Mouse (Mus musculus): ENCODE data around the gene Alkbh1. TPM values are rescaled to one million over a fixed set of nuclear protein-coding genes. Genes with fewer than 3 reads are reported as not detected.

Gene Alkbh1
- polyA plus RNA-seq, 1 experiment: 10.8 TPM

GRCm38 (mm10) chr12:87421708-87422507 lies 21.9 kb downstream of the Alkbh1 start:
- TF ChIP-seq CTCF (IDR thresholded peaks at IDR 0.05; ENCODE audit: insufficient read depth, low read length): no peak
- no peak for TF ChIP-seq POLR2A (IDR thresholded peaks at IDR 0.05; ENCODE audit: borderline replicate concordance, extremely low read depth, low read depth, low read length)
- no peak for DNase-seq
- WGBS: 49% methylated on average over 5 of the region's 5 CpGs
- H3K4me1 ChIP-seq (ENCODE audit: control insufficient read depth, insufficient read depth, low read length): no peaks in the 10 kb centered on the region
- no peak overlapping the region for H3K4me3 ChIP-seq (replicated peaks; ENCODE audit: extremely low read depth, low read depth, low read length)

GRCm38 (mm10) chr12:87419974-87420485 lies 23.8 kb downstream of the Alkbh1 start:
- WGBS: 58% methylated on average over 12 of the region's 12 CpGs
- TF ChIP-seq POLR2A (IDR thresholded peaks at IDR 0.05; ENCODE audit: borderline replicate concordance, extremely low read depth, low read depth, low read length) (no peak), CTCF (IDR thresholded peaks at IDR 0.05; ENCODE audit: insufficient read depth, low read length) (no peak)

GRCm38 (mm10) chr12:87418921-87419320 lies 24.9 kb downstream of the Alkbh1 start:
- DNase-seq: no peak
- WGBS: 78% methylated on average over 5 of the region's 5 CpGs
- Histone ChIP-seq H3K4me3 (replicated peaks; ENCODE audit: extremely low read depth, low read depth, low read length) (no peak overlapping the region), H3K4me1 (ENCODE audit: control insufficient read depth, insufficient read depth, low read length) (no peaks in the 10 kb centered on the region)
- TF ChIP-seq CTCF (IDR thresholded peaks at IDR 0.05; ENCODE audit: insufficient read depth, low read length) (no peak), POLR2A (IDR thresholded peaks at IDR 0.05; ENCODE audit: borderline replicate concordance, extremely low read depth, low read depth, low read length) (no peak)

More at GRCm38 (mm10) chr12:87419974-87420485, 23.8 kb downstream of the Alkbh1 start:
- H3K4me1 ChIP-seq (ENCODE audit: control insufficient read depth, insufficient read depth, low read length): no peaks in the 10 kb centered on the region
- no peak for DNase-seq
- H3K4me3 ChIP-seq (replicated peaks; ENCODE audit: extremely low read depth, low read depth, low read length): no peak overlapping the region

GRCm38 (mm10) chr12:87416690-87417089 lies 27.1 kb downstream of the Alkbh1 start:
- Histone ChIP-seq H3K4me3 (replicated peaks; ENCODE audit: extremely low read depth, low read depth, low read length) (no peak overlapping the region), H3K4me1 (ENCODE audit: control insufficient read depth, insufficient read depth, low read length) (no peaks in the 10 kb centered on the region)
- TF ChIP-seq POLR2A (IDR thresholded peaks at IDR 0.05; ENCODE audit: borderline replicate concordance, extremely low read depth, low read depth, low read length) (no peak), CTCF (IDR thresholded peaks at IDR 0.05; ENCODE audit: insufficient read depth, low read length) (peak; percentile 96)
- peak; percentile 46 for DNase-seq
- 25% methylated on average over 7 of the region's 7 CpGs for WGBS

- no peak for DNase-seq
- Histone ChIP-seq H3K4me3 (replicated peaks; ENCODE audit: extremely low read depth, low read depth, low read length) (no peak overlapping the region), H3K4me1 (ENCODE audit: control insufficient read depth, insufficient read depth, low read length) (no peaks in the 10 kb centered on the region)
- TF ChIP-seq POLR2A (IDR thresholded peaks at IDR 0.05; ENCODE audit: borderline replicate concordance, extremely low read depth, low read depth, low read length): no peak
- no peak for TF ChIP-seq CTCF (IDR thresholded peaks at IDR 0.05; ENCODE audit: insufficient read depth, low read length)
- 66% methylated on average over 4 of the region's 4 CpGs for WGBS
Measured at GRCm38 (mm10) chr12:87415358-87415757, 28.5 kb downstream of the Alkbh1 start.

- TF ChIP-seq CTCF (IDR thresholded peaks at IDR 0.05; ENCODE audit: insufficient read depth, low read length) (peak; percentile 96), POLR2A (IDR thresholded peaks at IDR 0.05; ENCODE audit: borderline replicate concordance, extremely low read depth, low read depth, low read length) (no peak)
- 23% methylated on average over 4 of the region's 4 CpGs for WGBS
- Histone ChIP-seq H3K4me3 (replicated peaks; ENCODE audit: extremely low read depth, low read depth, low read length) (no peak overlapping the region), H3K4me1 (ENCODE audit: control insufficient read depth, insufficient read depth, low read length) (peaks cover 3% of the 10 kb centered on the region)
- DNase-seq: peak; percentile 77
Measured at GRCm38 (mm10) chr12:87413179-87413790, 30.5 kb downstream of the Alkbh1 start.

- TF ChIP-seq POLR2A (IDR thresholded peaks at IDR 0.05; ENCODE audit: borderline replicate concordance, extremely low read depth, low read depth, low read length): no peak
- TF ChIP-seq CTCF (IDR thresholded peaks at IDR 0.05; ENCODE audit: insufficient read depth, low read length): no peak
- no peak overlapping the region for H3K4me3 ChIP-seq (replicated peaks; ENCODE audit: extremely low read depth, low read depth, low read length)
- peaks cover 6% of the 10 kb centered on the region for H3K4me1 ChIP-seq (ENCODE audit: control insufficient read depth, insufficient read depth, low read length)
- 19% methylated on average over 7 of the region's 7 CpGs for WGBS
- DNase-seq: no peak
Measured at GRCm38 (mm10) chr12:87410999-87411398, 32.8 kb downstream of the Alkbh1 start.

- TF ChIP-seq CTCF (IDR thresholded peaks at IDR 0.05; ENCODE audit: insufficient read depth, low read length): no peak
- no peak for TF ChIP-seq POLR2A (IDR thresholded peaks at IDR 0.05; ENCODE audit: borderline replicate concordance, extremely low read depth, low read depth, low read length)
- Histone ChIP-seq H3K4me3 (replicated peaks; ENCODE audit: extremely low read depth, low read depth, low read length) (no peak overlapping the region), H3K4me1 (ENCODE audit: control insufficient read depth, insufficient read depth, low read length) (peaks cover 6% of the 10 kb centered on the region)
- 71% methylated on average over 4 of the region's 4 CpGs for WGBS
- no peak for DNase-seq
Measured at GRCm38 (mm10) chr12:87409123-87409522, 34.7 kb downstream of the Alkbh1 start.

- WGBS: 11% methylated on average over 21 of the region's 21 CpGs
- Histone ChIP-seq H3K4me3 (replicated peaks; ENCODE audit: extremely low read depth, low read depth, low read length) (peak overlapping the region; percentile 48), H3K4me1 (ENCODE audit: control insufficient read depth, insufficient read depth, low read length) (peaks cover 6% of the 10 kb centered on the region)
- DNase-seq: peak; percentile 61
- TF ChIP-seq CTCF (IDR thresholded peaks at IDR 0.05; ENCODE audit: insufficient read depth, low read length): no peak
- TF ChIP-seq POLR2A (IDR thresholded peaks at IDR 0.05; ENCODE audit: borderline replicate concordance, extremely low read depth, low read depth, low read length): peak; percentile 52; the same call in 1 of the 2 replicates
Measured at GRCm38 (mm10) chr12:87407869-87408605, 35.8 kb downstream of the Alkbh1 start.
